Mouse (Mus musculus): ENCODE measurements at regions not wholly inside any gene's neighbourhood (a gene's known extent, or its start where the extent isn't known, plus 50 kb on each side); places are given as distances from the start of the nearest gene placed in this dataset.
"Not testable (repeated sequence)": the region's sequence is repeated elsewhere in the genome, so short reads cannot be mapped to it uniquely, and the experiment has no call there.

- DNase-seq: peak; percentile 14
These were observed 130.5 kb downstream of the Iqub start for GRCm38 (mm10) chr6:24384193-24384888.

GRCm38 (mm10) chr6:24379859-24380258 is 135.0 kb downstream of the Iqub start:
- no peak for DNase-seq

- no peak for DNase-seq
These were observed 138.1 kb downstream of the Iqub start for GRCm38 (mm10) chr6:24376728-24377127.

DNA sequence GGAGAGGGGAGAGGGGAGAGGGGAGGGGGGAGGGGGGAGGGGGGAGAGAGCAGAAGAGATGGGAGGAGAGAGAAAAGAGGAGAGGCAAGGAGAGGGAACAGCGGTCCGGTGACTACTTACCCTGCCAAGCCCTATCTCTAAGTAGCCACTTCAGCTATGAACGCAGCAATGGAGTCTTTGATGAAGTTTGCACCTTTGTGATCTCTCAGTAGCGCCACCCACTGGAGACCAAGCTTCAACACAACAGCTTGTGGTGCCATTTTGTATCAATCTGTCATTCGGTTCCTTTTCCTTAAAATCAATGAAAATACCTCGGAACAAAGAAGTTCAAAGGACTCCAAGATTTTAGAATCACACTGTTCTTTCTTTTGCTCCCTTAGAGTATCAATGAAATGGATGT is 141.7 kb downstream of the Iqub start:
- DNase-seq: no peak

DNA sequence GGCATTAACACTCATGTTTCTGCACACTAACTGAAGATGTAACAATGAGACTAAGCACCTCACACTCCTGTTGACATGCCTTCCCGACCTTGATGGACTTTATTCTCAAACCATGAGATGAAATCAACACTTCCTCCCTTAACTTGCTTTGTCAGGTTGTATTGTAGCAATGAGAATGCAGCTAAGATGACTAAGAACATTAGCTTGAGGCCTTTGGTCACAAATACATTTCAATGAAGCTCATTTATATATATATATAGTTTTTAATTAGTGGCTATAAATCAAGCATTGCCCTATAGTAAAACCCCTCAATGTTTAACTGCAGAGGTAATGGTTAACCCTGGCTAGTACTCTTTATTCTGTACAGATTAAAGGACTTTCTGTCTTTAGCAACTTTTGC is 143.2 kb downstream of the Iqub start:
- no peak for DNase-seq

DNA sequence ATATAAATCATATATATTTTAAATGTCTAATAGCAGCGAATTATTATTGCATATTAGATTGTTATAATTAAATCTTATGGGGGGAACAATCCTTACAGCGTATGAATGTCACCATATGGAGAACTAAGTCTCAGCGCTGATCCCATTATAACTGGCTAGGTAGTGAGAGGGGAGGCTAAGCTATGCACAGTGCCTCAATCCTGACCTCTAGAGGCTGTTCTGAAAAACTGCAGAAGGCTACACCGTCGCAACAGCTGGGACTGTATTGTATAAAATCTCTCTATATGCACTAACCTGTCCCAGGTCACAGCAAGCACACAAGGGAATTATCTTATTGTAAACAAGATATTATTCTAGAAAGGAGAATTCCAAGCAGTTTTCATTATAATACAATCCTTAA is 164.0 kb downstream of the Iqub start:
- DNase-seq: peak; percentile 16

GRCm38 (mm10) chr6:24348481-24349062 is 166.3 kb downstream of the Iqub start:
- no peak for DNase-seq

GRCm38 (mm10) chr6:24347745-24348480 is 167.0 kb downstream of the Iqub start:
- DNase-seq: peak; percentile 55

- DNase-seq: no peak
These were observed 172.4 kb downstream of the Iqub start for GRCm38 (mm10) chr6:24342471-24342870.

- no peak for DNase-seq
These were observed 172.8 kb downstream of the Iqub start for GRCm38 (mm10) chr6:24342056-24342455.

DNA sequence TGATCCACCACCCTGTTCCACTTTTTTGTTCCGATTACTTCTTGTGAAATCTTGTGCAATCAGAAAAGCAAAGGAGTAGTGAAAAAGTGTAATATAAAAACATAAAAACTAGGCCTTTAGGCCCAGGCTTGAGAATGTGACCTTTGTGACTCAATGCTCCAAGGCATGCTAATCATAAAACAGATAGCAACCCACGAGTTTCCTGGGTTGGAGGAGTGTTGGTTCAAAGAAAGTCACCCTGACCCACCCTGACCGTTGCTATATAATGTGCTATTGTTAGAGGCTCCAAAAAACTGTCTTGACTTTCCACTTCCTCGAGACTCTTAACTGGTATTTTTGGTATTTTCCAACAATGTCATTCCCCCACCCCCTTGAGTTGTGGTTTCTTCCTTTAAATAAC is 172.2 kb upstream of the Slc13a1 start:
- not testable (repeated sequence) for DNase-seq

- no peak for DNase-seq
These were observed 157.3 kb upstream of the Slc13a1 start for GRCm38 (mm10) chr6:24325215-24325614.

DNA sequence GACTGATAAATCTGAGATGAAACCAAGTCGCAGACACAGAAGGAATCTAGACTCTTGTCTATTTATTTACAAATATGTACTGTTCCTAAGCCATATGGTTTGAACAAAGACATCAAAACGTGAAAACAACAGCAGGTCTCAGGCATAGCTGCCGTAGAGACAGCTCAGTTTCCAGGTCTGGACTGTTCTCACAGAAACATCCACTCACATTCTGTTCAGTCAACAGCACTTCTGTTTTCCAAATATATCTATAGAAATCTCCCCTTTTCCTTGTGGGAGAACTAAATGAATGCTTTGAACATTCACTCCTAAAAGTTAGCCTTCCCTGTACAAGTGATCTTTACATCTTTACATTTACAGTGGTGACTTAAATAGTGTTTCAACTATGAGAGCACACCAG is 156.8 kb upstream of the Slc13a1 start:
- DNase-seq: no peak

GRCm38 (mm10) chr6:24322371-24322770 is 154.5 kb upstream of the Slc13a1 start:
- no peak for DNase-seq

GRCm38 (mm10) chr6:24318862-24319261 is 151.0 kb upstream of the Slc13a1 start:
- no peak for DNase-seq

DNA sequence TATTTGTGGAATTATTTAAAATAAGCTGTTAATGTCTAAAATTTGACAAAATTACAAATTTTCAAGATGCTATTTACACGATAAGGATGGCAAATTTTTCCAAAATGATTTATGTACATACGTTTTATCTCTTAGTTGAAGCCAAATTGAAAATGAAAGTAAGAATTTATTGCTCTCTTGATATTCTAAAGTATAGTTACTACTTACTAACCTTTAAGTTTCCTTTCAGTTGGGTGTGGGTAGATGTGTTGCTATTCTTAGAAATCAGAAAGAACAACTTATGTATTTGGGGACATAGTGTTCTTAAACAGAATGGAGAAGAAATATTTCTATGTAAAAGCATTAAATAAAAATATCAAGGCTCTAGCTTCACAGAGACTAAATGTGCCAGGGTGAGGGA is 142.8 kb upstream of the Slc13a1 start:
- DNase-seq: no peak

DNA sequence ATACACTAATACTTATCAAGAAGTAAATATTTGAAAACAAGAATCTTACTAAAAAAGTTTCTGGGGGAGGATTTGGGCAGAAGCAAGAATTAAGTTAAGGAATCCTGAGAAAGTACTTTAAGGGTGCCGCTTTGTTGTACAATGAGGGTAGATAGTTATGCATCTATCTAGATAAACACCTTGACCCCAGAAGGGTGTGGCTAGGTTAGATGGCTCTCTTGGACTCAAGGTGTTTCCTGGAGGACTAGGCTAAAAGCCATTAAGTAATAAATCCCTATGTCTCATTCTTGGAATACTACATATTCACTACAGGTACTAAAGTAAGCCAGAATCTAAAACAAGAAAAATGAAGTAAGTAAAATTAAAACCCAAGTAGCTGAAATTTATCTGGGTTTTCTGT is 141.9 kb upstream of the Slc13a1 start:
- no peak for DNase-seq

GRCm38 (mm10) chr6:24301681-24302080 is 133.8 kb upstream of the Slc13a1 start:
- DNase-seq: no peak

DNA sequence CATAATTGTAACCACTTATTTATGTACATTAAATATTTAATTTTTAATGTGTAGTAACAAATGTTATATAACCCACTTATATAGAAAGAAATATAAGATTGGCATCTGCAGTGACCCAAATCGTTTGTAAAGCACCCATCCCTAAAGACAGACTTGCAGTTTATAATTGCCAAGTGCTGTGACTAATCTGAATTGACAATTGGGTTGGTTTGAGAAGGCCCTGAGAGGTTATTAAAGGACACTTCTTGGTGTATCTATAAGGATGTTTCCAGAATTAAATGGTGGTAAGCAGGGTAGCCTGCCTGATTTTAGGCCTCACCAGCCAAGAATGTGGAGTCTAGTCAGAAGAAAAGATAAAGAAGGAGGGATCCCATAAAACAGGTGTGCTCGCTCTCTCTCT is 133.3 kb upstream of the Slc13a1 start:
- DNase-seq: no peak

DNA sequence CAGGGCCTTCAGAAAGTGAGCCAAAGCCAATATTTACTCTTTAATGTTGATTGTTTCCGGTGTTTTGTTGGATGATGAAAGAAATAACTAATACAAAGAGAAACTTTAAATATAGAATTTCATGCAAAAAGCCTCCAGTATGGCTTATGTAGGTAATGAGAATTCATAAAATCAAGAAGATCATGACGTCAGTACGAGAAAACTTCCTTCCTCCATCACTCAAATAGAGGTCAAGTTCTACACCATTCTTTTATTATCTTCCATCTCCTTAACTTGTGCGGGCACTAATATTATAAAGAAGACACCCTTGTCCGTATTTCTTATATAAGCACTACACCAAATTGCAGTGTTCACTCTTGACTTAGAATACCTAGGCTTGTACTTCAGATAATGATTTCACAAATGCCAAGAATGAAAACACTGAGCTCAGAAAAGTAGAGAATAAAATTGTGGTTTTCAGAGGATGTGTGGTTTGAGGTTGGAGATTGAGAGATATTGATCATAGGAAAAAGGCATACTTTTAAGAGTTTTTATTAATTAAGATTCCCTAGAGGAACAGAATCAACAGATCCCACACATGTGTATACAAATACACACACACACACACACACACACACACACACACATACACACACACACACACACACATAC is 130.8 kb upstream of the Slc13a1 start:
- no peak for DNase-seq

DNA sequence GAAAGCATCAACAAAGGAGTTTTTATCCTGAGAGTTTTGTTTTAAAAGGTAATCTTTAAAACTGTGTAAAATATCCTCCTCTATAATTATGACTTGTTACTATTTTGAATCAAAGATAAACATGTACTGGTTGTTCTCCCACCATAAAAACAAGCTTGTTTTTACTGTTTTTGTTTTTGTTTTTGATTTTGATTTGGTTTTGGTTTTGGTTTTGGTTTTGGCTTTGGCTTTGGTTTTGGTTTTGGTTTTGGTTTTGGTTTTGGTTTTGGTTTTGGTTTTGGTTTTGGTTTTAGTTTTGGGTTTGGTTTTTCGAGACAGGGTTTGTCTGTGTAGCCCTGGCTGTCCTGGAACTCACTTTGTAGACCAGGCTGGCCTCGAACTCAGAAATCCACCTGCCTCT is 120.9 kb upstream of the Slc13a1 start:
- DNase-seq: not testable (repeated sequence)

- no peak for DNase-seq
These were observed 104.9 kb upstream of the Slc13a1 start for GRCm38 (mm10) chr6:24272821-24273220.

- no peak for DNase-seq
These were observed 101.7 kb upstream of the Slc13a1 start for GRCm38 (mm10) chr6:24269633-24270032.

DNA sequence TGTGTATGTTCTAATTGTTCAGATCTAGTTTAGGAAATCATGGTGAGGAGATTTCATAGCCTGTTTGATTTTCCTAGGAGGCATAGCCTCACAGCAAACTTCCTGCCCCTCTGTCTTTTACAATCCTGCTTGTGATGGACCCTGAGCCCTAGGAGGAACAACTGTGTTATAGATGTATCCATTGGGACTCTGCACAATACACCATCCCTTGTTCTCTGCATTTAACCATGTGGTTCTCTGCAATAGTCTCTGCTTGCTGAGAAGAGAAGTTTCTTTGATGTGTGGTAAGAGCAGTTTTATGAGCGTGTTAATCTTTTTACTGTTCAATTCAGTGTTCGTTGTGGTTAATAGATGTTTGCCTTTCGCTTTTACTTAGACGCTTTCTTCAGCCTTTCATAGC is 95.9 kb upstream of the Slc13a1 start:
- no peak for DNase-seq

Measured in thymus, postnatal 4 days (tissue).